Mouse (Mus musculus) heart, embryonic 16.5 days (tissue): ENCODE results near the gene Ndufs3. TPM values are rescaled to one million over a fixed set of nuclear protein-coding genes. Genes with fewer than 3 reads are reported as not detected.

Experiments used
- ATAC-seq: fragments of 200-750 bp; cut with Nextera tagmentation; replicated peaks from 2 replicates; pipeline ENCODE4 v1.8.0; 2017; ENCODE audit warnings: moderate number of reproducible peaks; ENCODE audit not compliant: insufficient read depth, low FRiP score; ENCODE audit errors: extremely low read depth
- H3K27ac ChIP-seq: fragments of 300-500 bp; sonication (generic); 2 replicates; pipeline ENCODE4 v1.5.1; 2014; ENCODE audit warnings: mild to moderate bottlenecking, low read length, control low read depth, moderate library complexity
- H3K27me3 ChIP-seq: fragments of 300-500 bp; sonication (generic); 2 replicates; pipeline ENCODE4 v1.6.1; 2014; ENCODE audit warnings: low read length, mixed read lengths; ENCODE audit not compliant: control insufficient read depth, insufficient read depth
- H3K36me3 ChIP-seq: fragments of 300-500 bp; sonication (generic); 2 replicates; pipeline ENCODE4 v1.6.1; 2014; ENCODE audit not compliant: control insufficient read depth, insufficient read depth
- H3K4me1 ChIP-seq: fragments of 300-500 bp; sonication (generic); 2 replicates; pipeline ENCODE4 v1.6.1; 2014; ENCODE audit warnings: low read length, mixed read lengths; ENCODE audit not compliant: control insufficient read depth, insufficient read depth
- H3K4me2 ChIP-seq: fragments of 300-500 bp; sonication (generic); 2 replicates; pipeline ENCODE4 v1.6.1; 2014; ENCODE audit warnings: low read depth, mild to moderate bottlenecking, control low read depth, low read length
- H3K4me3 ChIP-seq: fragments of 300-500 bp; sonication (generic); 2 replicates; pipeline ENCODE4 v1.5.1; 2014; ENCODE audit warnings: mild to moderate bottlenecking, control low read depth, low read length
- H3K9ac ChIP-seq: fragments of 300-500 bp; sonication (generic); 2 replicates; pipeline ENCODE4 v1.6.1; 2014; ENCODE audit warnings: low read length, control low read depth
- H3K9me3 ChIP-seq: fragments of 300-500 bp; sonication (generic); replicated peaks from 2 replicates; pipeline ENCODE4 v1.6.1; 2016; ENCODE audit warnings: low read length; ENCODE audit not compliant: control insufficient read depth
- WGBS: fragments of 180-500 bp; shearing (Covaris S2); extraction: QIAGEN DNeasy Blood & Tissue Kit; methylation state at CpG from one replicate; pipeline ENCODE4 v1.1.7; 2014; 5-methylcytosine and 5-hydroxymethylcytosine counted together
- polyA plus RNA-seq: library from polyadenylated mRNA; unstranded; fragments of >200 nt; fragmentation: Nextera tagmentation; extraction: Ambion mirVana; gene quantifications from 2 replicates; pipeline ENCODE4 v1.2.1, GENCODE M21; 2015

Ndufs3 gene
- polyA plus RNA-seq, 1 experiment from 2014 or later, result 420 TPM

- no peak overlapping the region for H3K9ac ChIP-seq
- no peak overlapping the region for H3K27ac ChIP-seq
- H3K36me3 ChIP-seq, result no peaks in the 10 kb centered on the region
- no peaks in the 10 kb centered on the region for H3K9me3 ChIP-seq
- no peak for ATAC-seq
- H3K27me3 ChIP-seq, result no peaks in the 10 kb centered on the region
- H3K4me1 ChIP-seq, result peaks cover 27% of the 10 kb centered on the region
- no peak overlapping the region for H3K4me3 ChIP-seq
- WGBS, result 42% methylated on average over 2 of the region's 2 CpGs
- H3K4me2 ChIP-seq, result no peak overlapping the region
Observed at GRCm38 (mm10) chr2:90875239-90875638, 29.4 kb downstream of the Ndufs3 start.

GRCm38 (mm10) chr2:90874025-90874424, 30.6 kb downstream of the Ndufs3 start:
- no peak for ATAC-seq

GRCm38 (mm10) chr2:90871180-90871961, 33.3 kb downstream of the Ndufs3 start:
- peaks cover 3% of the 10 kb centered on the region; the same call in 1 of the 2 replicates for H3K36me3 ChIP-seq
- 50% methylated on average over 8 of the region's 8 CpGs for WGBS
- H3K9me3 ChIP-seq, result no peaks in the 10 kb centered on the region
- peaks cover 23% of the 10 kb centered on the region for H3K4me1 ChIP-seq
- H3K9ac ChIP-seq, result no peak overlapping the region
- ATAC-seq, result no peak
- no peak overlapping the region for H3K4me2 ChIP-seq
- H3K4me3 ChIP-seq, result no peak overlapping the region
- H3K27ac ChIP-seq, result peak overlapping the region; percentile 95
- no peaks in the 10 kb centered on the region for H3K27me3 ChIP-seq

More at GRCm38 (mm10) chr2:90874025-90874424, 30.6 kb downstream of the Ndufs3 start:
- H3K36me3 ChIP-seq, result no peaks in the 10 kb centered on the region
- WGBS, result 80% methylated on average over 1 of the region's 1 CpGs
- no peaks in the 10 kb centered on the region for H3K27me3 ChIP-seq
- no peak overlapping the region for H3K27ac ChIP-seq
- peaks cover 26% of the 10 kb centered on the region for H3K4me1 ChIP-seq
- H3K9me3 ChIP-seq, result no peaks in the 10 kb centered on the region
- H3K4me2 ChIP-seq, result no peak overlapping the region
- no peak overlapping the region for H3K9ac ChIP-seq
- H3K4me3 ChIP-seq, result no peak overlapping the region

GRCm38 (mm10) chr2:90870136-90870601, 34.5 kb downstream of the Ndufs3 start:
- Histone ChIP-seq H3K27me3 (no peaks in the 10 kb centered on the region), H3K4me1 (peaks cover 21% of the 10 kb centered on the region), H3K9me3 (no peaks in the 10 kb centered on the region), H3K4me2 (peak overlapping the region; percentile 54), H3K36me3 (peaks cover 13% of the 10 kb centered on the region), H3K9ac (peak overlapping the region; percentile 60), H3K27ac (peak overlapping the region; percentile 95), H3K4me3 (peak overlapping the region; percentile 11; the same call in 1 of the 2 replicates)
- WGBS, result 3% methylated on average over 4 of the region's 4 CpGs
- peak; percentile 92 for ATAC-seq

- no peak overlapping the region for H3K27ac ChIP-seq
- peaks cover 32% of the 10 kb centered on the region for H3K36me3 ChIP-seq
- ATAC-seq, result peak; percentile 70; the same call in 1 of the 2 replicates
- H3K27me3 ChIP-seq, result no peaks in the 10 kb centered on the region
- H3K4me2 ChIP-seq, result no peak overlapping the region
- H3K9ac ChIP-seq, result no peak overlapping the region
- no peaks in the 10 kb centered on the region for H3K9me3 ChIP-seq
- H3K4me3 ChIP-seq, result no peak overlapping the region
- WGBS, result 21% methylated on average over 3 of the region's 3 CpGs
- peaks cover 17% of the 10 kb centered on the region for H3K4me1 ChIP-seq
Observed at GRCm38 (mm10) chr2:90866524-90866923, 38.1 kb downstream of the Ndufs3 start.

- Histone ChIP-seq H3K4me1 (no peaks in the 10 kb centered on the region; the same call in 1 of the 2 replicates), H3K27me3 (no peaks in the 10 kb centered on the region), H3K9me3 (no peaks in the 10 kb centered on the region), H3K4me3 (no peak overlapping the region), H3K27ac (no peak overlapping the region), H3K4me2 (no peak overlapping the region), H3K36me3 (peaks cover 42% of the 10 kb centered on the region), H3K9ac (no peak overlapping the region)
- ATAC-seq, result no peak
Observed at GRCm38 (mm10) chr2:90864184-90864583, 40.4 kb downstream of the Ndufs3 start.

GRCm38 (mm10) chr2:90861486-90861885, 43.1 kb downstream of the Ndufs3 start:
- no peak overlapping the region for H3K27ac ChIP-seq
- 90% methylated on average over 2 of the region's 2 CpGs for WGBS
- H3K4me2 ChIP-seq, result no peak overlapping the region
- no peak overlapping the region for H3K9ac ChIP-seq
- no peaks in the 10 kb centered on the region for H3K4me1 ChIP-seq
- H3K4me3 ChIP-seq, result no peak overlapping the region
- H3K9me3 ChIP-seq, result no peaks in the 10 kb centered on the region
- no peaks in the 10 kb centered on the region for H3K27me3 ChIP-seq
- ATAC-seq, result no peak
- peaks cover 47% of the 10 kb centered on the region for H3K36me3 ChIP-seq

- WGBS, result 93% methylated on average over 1 of the region's 1 CpGs
- Histone ChIP-seq H3K36me3 (peaks cover 36% of the 10 kb centered on the region), H3K27ac (no peak overlapping the region), H3K4me3 (no peak overlapping the region), H3K27me3 (no peaks in the 10 kb centered on the region), H3K4me1 (peaks cover 18% of the 10 kb centered on the region), H3K4me2 (no peak overlapping the region), H3K9ac (no peak overlapping the region), H3K9me3 (no peaks in the 10 kb centered on the region)
- ATAC-seq, result no peak
Observed at GRCm38 (mm10) chr2:90850401-90850800, 54.2 kb downstream of the Ndufs3 start.

GRCm38 (mm10) chr2:90848331-90848730, 56.3 kb downstream of the Ndufs3 start:
- H3K9ac ChIP-seq, result peak overlapping the region; percentile 97
- no peak overlapping the region for H3K27ac ChIP-seq
- H3K4me1 ChIP-seq, result peaks cover 18% of the 10 kb centered on the region
- peak overlapping the region; percentile 99 for H3K4me3 ChIP-seq
- H3K27me3 ChIP-seq, result no peaks in the 10 kb centered on the region
- WGBS, result 86% methylated on average over 5 of the region's 5 CpGs
- no peaks in the 10 kb centered on the region for H3K9me3 ChIP-seq
- ATAC-seq, result no peak
- peak overlapping the region; percentile 85 for H3K4me2 ChIP-seq
- H3K36me3 ChIP-seq, result peaks cover 27% of the 10 kb centered on the region
